Mouse (Mus musculus): Measurements from ENCODE around the gene Wdr46.
A peak's percentile ranks its signal among the peaks of the same experiment; 100 is the strongest.
"Not testable (repeated sequence)": the region's sequence is repeated elsewhere in the genome, so short reads cannot be mapped to it uniquely, and the experiment has no call there.

The Wdr46 gene

GRCm38 (mm10) chr17:33940206-33940805 lies at the start of gene Wdr46, which contains the start of gene Pfdn6:
TSS of gene Wdr46 (plus strand) at chr17:33940660.
TSS of gene Pfdn6 (minus strand) at chr17:33940343.
- DNase-seq (ENCODE audit: low read depth, low spot score), result peak; percentile 97

GRCm38 (mm10) chr17:33891357-33891756 lies 49.1 kb upstream of the Wdr46 start:
- DNase-seq (ENCODE audit: low read depth, low spot score), result no peak

GRCm38 (mm10) chr17:33891892-33892291 lies 48.6 kb upstream of the Wdr46 start:
- DNase-seq (ENCODE audit: low read depth, low spot score), result not testable (repeated sequence)

GRCm38 (mm10) chr17:33892429-33892828 lies 48.0 kb upstream of the Wdr46 start:
- DNase-seq (ENCODE audit: low read depth, low spot score), result peak; percentile 81

- not testable (repeated sequence) for DNase-seq (ENCODE audit: low read depth, low spot score)
Observed at GRCm38 (mm10) chr17:33893011-33893410, 47.4 kb upstream of the Wdr46 start.

GRCm38 (mm10) chr17:33897114-33897794 lies 43.2 kb upstream of the Wdr46 start:
- peak; percentile 95 for DNase-seq (ENCODE audit: low read depth, low spot score)

GRCm38 (mm10) chr17:33898193-33898592 lies 42.3 kb upstream of the Wdr46 start:
- not testable (repeated sequence) for DNase-seq (ENCODE audit: low read depth, low spot score)

- DNase-seq (ENCODE audit: low read depth, low spot score), result no peak
Observed at GRCm38 (mm10) chr17:33899642-33900041, 40.8 kb upstream of the Wdr46 start.

- no peak for DNase-seq (ENCODE audit: low read depth, low spot score)
Observed at GRCm38 (mm10) chr17:33900281-33900988, 40.0 kb upstream of the Wdr46 start.

- DNase-seq (ENCODE audit: low read depth, low spot score), result peak; percentile 30
Observed at GRCm38 (mm10) chr17:33900989-33901314, 39.5 kb upstream of the Wdr46 start.

GRCm38 (mm10) chr17:33901653-33902052 lies 38.8 kb upstream of the Wdr46 start:
- no peak for DNase-seq (ENCODE audit: low read depth, low spot score)

- no peak for DNase-seq (ENCODE audit: low read depth, low spot score)
Observed at GRCm38 (mm10) chr17:33902079-33902478, 38.4 kb upstream of the Wdr46 start.

GRCm38 (mm10) chr17:33902491-33902890 lies 38.0 kb upstream of the Wdr46 start:
- no peak for DNase-seq (ENCODE audit: low read depth, low spot score)

- not testable (repeated sequence) for DNase-seq (ENCODE audit: low read depth, low spot score)
Observed at GRCm38 (mm10) chr17:33903911-33904651, 36.4 kb upstream of the Wdr46 start.

GRCm38 (mm10) chr17:33904835-33905234 lies 35.6 kb upstream of the Wdr46 start, which contains the start of gene Platr17:
TSS of gene Platr17 (plus strand) at chr17:33905135.
- DNase-seq (ENCODE audit: low read depth, low spot score), result not testable (repeated sequence)

- no peak for DNase-seq (ENCODE audit: low read depth, low spot score)
Observed at GRCm38 (mm10) chr17:33908331-33909076, 32.0 kb upstream of the Wdr46 start.

- peak; percentile 97 for DNase-seq (ENCODE audit: low read depth, low spot score)
Observed at GRCm38 (mm10) chr17:33909077-33909868, 31.2 kb upstream of the Wdr46 start, which contains the start of gene Daxx. TSS of gene Daxx (plus strand) at chr17:33909414.

- DNase-seq (ENCODE audit: low read depth, low spot score), result peak; percentile 90
Observed at GRCm38 (mm10) chr17:33909869-33910250, 30.6 kb upstream of the Wdr46 start.

- DNase-seq (ENCODE audit: low read depth, low spot score), result peak; percentile 73
Observed at GRCm38 (mm10) chr17:33910346-33911051, 30.0 kb upstream of the Wdr46 start.
